Mouse (Mus musculus): ENCODE measurements around the gene Jkamp.
"Not testable (repeated sequence)": the region's sequence is repeated elsewhere in the genome, so short reads cannot be mapped to it uniquely, and the experiment has no call there.

Gene Jkamp

DNA sequence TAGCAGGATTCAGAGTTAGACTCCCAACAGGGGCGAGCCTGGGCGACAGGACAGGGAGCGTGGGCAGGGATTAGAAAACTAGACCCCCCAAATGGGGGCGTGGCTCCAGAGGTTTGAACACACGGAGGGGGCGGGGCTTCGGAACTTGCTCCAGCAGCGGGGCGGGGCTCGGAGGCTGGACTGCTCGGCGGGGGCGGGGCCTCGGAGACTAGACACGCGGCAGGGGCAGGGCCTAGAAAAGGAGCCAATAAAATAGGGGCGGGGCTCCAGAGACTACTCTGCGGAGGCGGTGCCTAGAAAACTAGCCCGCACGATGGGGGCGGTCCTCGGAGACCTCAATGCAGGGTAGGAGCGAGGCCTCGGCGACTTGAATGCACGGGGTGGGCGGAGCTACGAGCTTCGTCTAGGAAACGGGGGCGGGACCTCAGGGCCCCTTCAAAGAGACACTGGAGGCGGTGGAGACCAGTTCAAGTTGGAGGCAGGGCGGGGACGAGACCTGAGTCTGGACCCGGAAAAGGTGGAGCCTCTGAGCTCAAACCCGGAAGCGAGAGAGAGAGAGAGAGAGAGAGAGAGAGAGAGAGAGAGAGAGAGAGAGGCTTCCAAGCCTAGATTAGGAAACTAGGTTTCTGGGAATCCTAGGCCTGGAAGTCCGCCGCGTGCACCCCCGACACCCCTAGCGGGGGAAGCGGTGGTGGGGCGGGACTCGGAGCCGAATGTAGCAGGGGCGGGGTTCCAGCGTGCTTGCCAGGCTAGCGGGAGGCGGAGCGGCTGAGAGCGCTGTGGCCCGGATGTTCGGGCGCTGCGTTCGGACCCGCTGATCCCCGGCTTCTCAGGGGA lies at the start of gene Jkamp, which contains the start of gene L3hypdh:
Jkamp (plus strand) TSS at position 261 of the 837 bp plus-strand sequence.
L3hypdh (minus strand) TSS at position 111 of the 837 bp plus-strand sequence.
- peak; percentile 100 for DNase-seq (ENCODE audit: low read depth, low spot score)

DNA sequence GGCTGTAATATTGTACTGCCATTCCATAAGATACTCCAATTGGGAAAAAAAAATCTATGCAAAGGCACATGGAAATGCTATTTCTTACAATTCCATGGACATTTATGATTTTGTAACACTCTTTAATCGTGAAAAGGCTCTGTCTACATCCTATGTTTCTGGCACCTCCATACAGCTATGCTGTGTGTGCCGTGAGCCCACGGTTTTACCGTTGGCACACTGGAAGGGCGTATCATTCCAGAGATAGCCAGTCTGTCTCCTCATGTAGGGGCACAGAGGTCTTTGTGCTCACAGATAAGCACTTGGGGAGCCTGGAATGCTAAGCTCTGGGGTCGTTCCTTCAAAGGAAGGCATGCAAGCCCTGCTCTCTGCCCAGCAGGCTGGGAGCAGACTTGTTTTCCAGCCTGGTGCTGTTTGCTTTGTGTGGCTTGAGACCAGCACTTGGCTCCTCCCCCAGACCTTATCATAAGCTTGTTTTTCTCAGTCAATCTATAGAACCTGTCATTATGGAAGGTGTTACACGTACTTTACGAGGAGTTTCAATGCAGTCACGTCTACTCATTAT lies 49.2 kb upstream of the Jkamp start:
- DNase-seq (ENCODE audit: low read depth, low spot score) = no peak

GRCm38 (mm10) chr12:72037049-72037448 lies 48.3 kb upstream of the Jkamp start:
- DNase-seq (ENCODE audit: low read depth, low spot score) = no peak

GRCm38 (mm10) chr12:72038866-72039265 lies 46.5 kb upstream of the Jkamp start:
- DNase-seq (ENCODE audit: low read depth, low spot score) = no peak

DNA sequence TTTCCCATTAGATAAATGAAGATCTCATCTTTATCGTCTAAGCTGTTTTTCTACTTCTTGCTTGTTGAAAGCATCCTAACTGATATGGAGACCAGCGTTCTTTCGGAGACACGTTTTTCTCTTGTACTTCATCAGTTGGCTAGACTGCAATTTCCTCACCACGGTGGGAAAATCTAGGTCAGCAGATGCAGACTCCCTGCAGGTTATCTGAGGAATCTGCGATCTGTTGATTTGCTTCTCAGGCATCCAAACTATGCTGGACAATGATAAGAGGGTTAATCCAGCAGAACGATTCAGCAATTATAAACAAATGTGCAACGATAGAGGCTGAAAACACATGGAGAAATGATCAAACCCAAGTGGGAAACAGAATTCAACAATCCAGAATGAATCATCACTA lies 45.9 kb upstream of the Jkamp start:
- no peak for DNase-seq (ENCODE audit: low read depth, low spot score)

DNA sequence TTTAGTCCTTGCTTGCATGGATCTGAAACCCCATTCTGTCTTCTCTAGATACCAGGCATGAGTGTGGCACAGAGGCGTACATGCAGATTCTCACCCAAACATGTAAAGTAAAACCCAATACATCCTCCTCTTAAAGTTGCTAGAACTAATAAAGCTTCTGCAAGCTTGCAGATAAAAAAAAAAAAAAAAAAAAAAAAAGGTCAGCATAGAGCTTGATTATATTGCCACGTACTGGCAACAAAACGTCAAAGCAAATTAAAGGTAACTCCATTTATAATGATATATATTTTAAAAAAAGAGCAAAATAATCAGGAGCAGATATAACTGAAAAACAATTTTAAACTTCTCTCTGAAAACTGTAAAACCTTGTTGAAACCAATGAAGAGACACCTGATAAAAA lies 44.2 kb upstream of the Jkamp start:
- no peak for DNase-seq (ENCODE audit: low read depth, low spot score)

- peak; percentile 16 for DNase-seq (ENCODE audit: low read depth, low spot score)
Observed at GRCm38 (mm10) chr12:72047513-72047912, 37.9 kb upstream of the Jkamp start.

GRCm38 (mm10) chr12:72050156-72050555 lies 35.2 kb upstream of the Jkamp start:
- not testable (repeated sequence) for DNase-seq (ENCODE audit: low read depth, low spot score)

GRCm38 (mm10) chr12:72050821-72051220 lies 34.6 kb upstream of the Jkamp start:
- no peak for DNase-seq (ENCODE audit: low read depth, low spot score)

GRCm38 (mm10) chr12:72052571-72052970 lies 32.8 kb upstream of the Jkamp start:
- no peak for DNase-seq (ENCODE audit: low read depth, low spot score)

DNA sequence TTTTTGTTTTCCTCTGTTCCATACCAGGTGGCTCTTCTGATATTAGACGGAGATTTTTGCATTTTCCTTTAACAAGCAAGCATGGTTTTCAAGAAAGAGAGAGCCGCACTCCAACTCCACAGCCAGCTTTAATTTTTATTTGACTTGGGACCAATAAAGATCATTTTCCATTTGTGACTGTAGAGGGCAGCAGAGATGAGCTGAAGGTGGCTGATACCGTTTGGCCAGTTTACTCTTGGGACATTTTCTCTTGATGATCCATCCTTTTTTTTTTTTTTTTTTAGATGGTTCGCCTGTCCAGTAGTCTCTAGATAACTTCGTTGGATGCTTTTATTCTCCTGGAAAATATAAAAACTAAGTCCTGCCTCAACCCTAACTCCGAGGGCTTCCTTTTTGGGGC lies 32.1 kb upstream of the Jkamp start:
- peak; percentile 46 for DNase-seq (ENCODE audit: low read depth, low spot score)

DNA sequence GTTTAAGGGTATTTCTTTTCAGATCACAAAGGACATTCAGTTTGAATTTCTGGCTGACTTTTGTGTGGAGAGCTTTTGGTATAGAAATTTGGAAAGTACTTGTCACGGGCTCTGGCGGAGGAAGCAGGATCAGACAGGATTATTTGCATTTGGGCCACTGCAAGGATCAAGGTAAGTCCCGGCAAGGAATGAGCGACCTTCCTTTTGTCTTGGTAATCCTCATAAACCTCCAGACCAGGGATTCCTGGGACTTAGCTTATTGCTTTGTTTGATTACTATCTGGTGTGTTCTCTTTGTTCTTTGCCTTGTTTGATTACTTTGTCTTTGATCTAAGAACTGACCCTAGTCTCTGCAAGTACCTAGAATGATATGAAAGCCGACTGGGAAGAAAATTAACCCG lies 31.5 kb upstream of the Jkamp start:
- DNase-seq (ENCODE audit: low read depth, low spot score) = peak; percentile 36

GRCm38 (mm10) chr12:72057780-72058179 lies 27.6 kb upstream of the Jkamp start:
- no peak for DNase-seq (ENCODE audit: low read depth, low spot score)

GRCm38 (mm10) chr12:72069626-72070326 lies 15.6 kb upstream of the Jkamp start:
- peak; percentile 44 for DNase-seq (ENCODE audit: low read depth, low spot score)

- peak; percentile 72 for DNase-seq (ENCODE audit: low read depth, low spot score)
Observed at GRCm38 (mm10) chr12:72070327-72071269, 14.8 kb upstream of the Jkamp start, which contains the start of gene Gpr135. Gene Gpr135 (minus strand): TSS chr12:72071125.

GRCm38 (mm10) chr12:72078248-72078647 lies 7.1 kb upstream of the Jkamp start:
- no peak for DNase-seq (ENCODE audit: low read depth, low spot score)

GRCm38 (mm10) chr12:72081961-72082360 lies 3.4 kb upstream of the Jkamp start:
- DNase-seq (ENCODE audit: low read depth, low spot score) = no peak

GRCm38 (mm10) chr12:72082370-72082769 lies 3.0 kb upstream of the Jkamp start:
- no peak for DNase-seq (ENCODE audit: low read depth, low spot score)

DNA sequence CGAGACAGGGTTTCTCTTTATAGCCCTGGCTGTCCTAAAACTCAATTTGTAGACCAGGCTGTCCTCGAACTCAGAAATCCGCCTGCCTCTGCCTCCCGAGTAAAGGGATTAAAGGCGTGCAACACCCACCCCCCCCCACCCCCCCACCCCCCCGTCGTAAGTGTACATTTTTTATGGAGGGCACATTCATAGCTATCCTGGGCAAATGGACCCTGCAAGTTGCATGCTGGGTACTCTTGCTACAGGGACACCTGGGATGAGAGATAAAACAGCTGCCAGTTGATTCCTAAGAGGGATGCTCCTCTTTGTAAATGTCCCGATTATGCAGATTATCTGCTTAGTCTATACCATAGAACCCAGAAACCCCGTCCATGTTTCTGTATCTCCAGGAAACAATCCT lies 2.1 kb upstream of the Jkamp start:
- no peak for DNase-seq (ENCODE audit: low read depth, low spot score)

GRCm38 (mm10) chr12:72084261-72085023 lies 947 bp upstream of the Jkamp start:
- no peak for DNase-seq (ENCODE audit: low read depth, low spot score)

DNA sequence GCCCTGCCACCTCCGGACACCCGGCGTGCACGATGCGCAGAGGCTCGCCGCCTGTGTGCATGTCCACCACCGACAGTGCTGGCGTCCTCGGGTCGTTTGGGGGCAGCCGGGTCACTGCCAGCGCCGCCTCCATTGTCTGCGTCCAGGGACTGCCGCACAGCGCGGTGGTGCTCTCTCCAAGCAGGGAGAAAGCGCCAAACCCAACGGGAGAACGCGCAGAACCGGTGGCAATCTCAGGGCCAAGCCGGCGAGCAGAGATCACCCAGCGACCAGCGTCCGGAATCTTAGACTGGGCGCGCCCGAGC lies 413 bp upstream of the Jkamp start:
- DNase-seq (ENCODE audit: low read depth, low spot score) = no peak
